Comparison of ENCODE assay signal across 8 mouse cellular contexts in genomic region chr2:34754551-34755358, GRCm38 (mm10). TPM values are rescaled to one million over a fixed set of nuclear protein-coding genes. Genes with fewer than 3 reads are reported as not detected.
A peak's percentile ranks its signal among the peaks of the same experiment; 100 is the strongest.
DNase-seq lines count a peak whose midpoint lies in the region; ATAC-seq and TF ChIP-seq lines count a peak whose summit lies in the region.

Gapvd1 (minus strand) TSS chr2:34755232.

- peaks cover 3% of the 10 kb centered on the region; the same call in 1 of the 2 replicates for H3K4me1 ChIP-seq in cerebellum, adult 2 months (ENCODE audit: control insufficient read depth, insufficient read depth, low read length)
- H3K4me1 ChIP-seq in forebrain, embryonic 16.5 days (replicated peaks; ENCODE audit: control insufficient read depth, insufficient read depth, low read length): peaks cover 14% of the 10 kb centered on the region
- peaks cover 24% of the 10 kb centered on the region for H3K4me1 ChIP-seq in hindbrain, embryonic 10.5 days (replicated peaks)

- no peaks in the 10 kb centered on the region for H3K9me3 ChIP-seq in forebrain, embryonic 16.5 days (ENCODE audit: control insufficient read depth, low read length)
- H3K9me3 ChIP-seq in hindbrain, embryonic 10.5 days: no peaks in the 10 kb centered on the region

- H3K9ac ChIP-seq in forebrain, embryonic 16.5 days (replicated peaks; ENCODE audit: low read depth, low read length): peak within 1 kb of the TSS; percentile 94

- H3K27ac ChIP-seq in cerebellum, adult 2 months (ENCODE audit: insufficient read depth, low read length): peak within 1 kb of the TSS; percentile 65
- peak within 1 kb of the TSS; percentile 87 for H3K27ac ChIP-seq in forebrain, embryonic 16.5 days (ENCODE audit: low read length)
- peak within 1 kb of the TSS; percentile 98 for H3K27ac ChIP-seq in hindbrain, embryonic 10.5 days

- WGBS in cerebellum, adult 2 months: under 1% methylated on average over 14 of the region's 14 CpGs
- under 1% methylated on average over 13 of the region's 14 CpGs for WGBS in forebrain, embryonic 16.5 days
- 1% methylated on average over 14 of the region's 14 CpGs for WGBS in hindbrain, embryonic 10.5 days

- TF ChIP-seq POLR2A in cerebellum, adult 2 months (IDR thresholded peaks at IDR 0.05; ENCODE audit: borderline replicate concordance, insufficient read depth, low read length): no peak

- H3K27me3 ChIP-seq in cerebellum, adult 2 months (ENCODE audit: control insufficient read depth, insufficient read depth, low read length): no peaks in the 10 kb centered on the region
- H3K27me3 ChIP-seq in forebrain, embryonic 16.5 days (replicated peaks; ENCODE audit: control insufficient read depth, insufficient read depth, low read length): no peaks in the 10 kb centered on the region
- H3K27me3 ChIP-seq in hindbrain, embryonic 10.5 days (ENCODE audit: insufficient read depth, poor library complexity, severe bottlenecking): no peaks in the 10 kb centered on the region

- TF ChIP-seq CTCF in cerebellum, adult 2 months (IDR thresholded peaks at IDR 0.05; ENCODE audit: borderline replicate concordance, insufficient read depth, low read depth, low read length): no peak

- H3K4me2 ChIP-seq in forebrain, embryonic 16.5 days (ENCODE audit: low read length): peak within 1 kb of the TSS; percentile 69

- DNase-seq in frontal cortex, adult 2 months (ENCODE audit: extremely low spot score in 1 of 2, low spot score in 1 of 2): peak in 1 of 2 experiments; percentile 29
- DNase-seq in frontal cortex, postnatal 25 days (ENCODE audit: low spot score in 2 of 2): no peak
- peak; percentile 33 to 41 for DNase-seq in cerebellum, adult 2 months
- peak; percentile 55 for DNase-seq in hindbrain, embryonic 10.5 days (ENCODE audit: low spot score)
- DNase-seq in layer of hippocampus, postnatal 14 days (ENCODE audit: low spot score in 2 of 2): peak in 1 of 2 experiments; percentile 17
- peak; percentile 42 for DNase-seq in lung, postnatal 36 days
- DNase-seq in spleen, postnatal 36 days (ENCODE audit: low spot score in 2 of 2): peak; percentile 5 to 33

- H3K4me3 ChIP-seq in cerebellum, adult 2 months (replicated peaks; ENCODE audit: insufficient read depth, low read depth, low read length): peak within 1 kb of the TSS; percentile 95
- H3K4me3 ChIP-seq in forebrain, embryonic 16.5 days (replicated peaks; ENCODE audit: low read length): peak within 1 kb of the TSS; percentile 89
- H3K4me3 ChIP-seq in hindbrain, embryonic 10.5 days: peak within 1 kb of the TSS; percentile 97

- ATAC-seq in forebrain, embryonic 16.5 days: peak; percentile 24

- H3K36me3 ChIP-seq in forebrain, embryonic 16.5 days (ENCODE audit: control insufficient read depth, insufficient read depth): no peaks in the 10 kb centered on the region
- H3K36me3 ChIP-seq in hindbrain, embryonic 10.5 days: no peaks in the 10 kb centered on the region

RNA-seq across cellular contexts. Expression of gene Gapvd1, which starts in this region (rescaled TPM):
- polyA plus RNA-seq in frontal cortex, adult 2 months (2012; rRNA removed): 43.8 and 53.8 TPM in 2 replicates
- 49.4 and 52.8 TPM in 2 replicates for polyA plus RNA-seq in cerebellum, adult 2 months (2012; rRNA removed)
- 126 and 135 TPM in 2 replicates for polyA plus RNA-seq in forebrain, embryonic 16.5 days (2015; fragmentation: Nextera tagmentation; extraction: Ambion mirVana)
- 90.4 and 94.0 TPM in 2 replicates for polyA plus RNA-seq in hindbrain, embryonic 10.5 days (2016; fragmentation: Nextera tagmentation; extraction: Ambion mirVana)
- total RNA-seq in layer of hippocampus, postnatal 14 days (2021): 100 to 1,000 TPM; 106 to 107 TPM

Comparison
In these comparisons a context has a peak if more than half of its experiments do, and no peak if none do; other contexts are left out.
1. DNase-seq: peak in cerebellum, adult 2 months (2 of 2), hindbrain, embryonic 10.5 days (single experiment), lung, postnatal 36 days (single experiment) and spleen, postnatal 36 days (2 of 2); none in frontal cortex, postnatal 25 days (0 of 2).
2. Peak in every context shown above with its lines, with median percentiles within 50 percentile points of each other: H3K27ac ChIP-seq and H3K4me3 ChIP-seq.